10 mouse cellular contexts compared by ENCODE assay signal in genomic region chr6:87254756-87255155, GRCm38 (mm10).
DNase-seq lines count a peak whose midpoint lies in the region; ATAC-seq and TF ChIP-seq lines count a peak whose summit lies in the region.
"Had no signal": no experiment of that assay in that cellular context is flagged by ENCODE, and none has a peak within 500 bp of the region (broad histone marks: within the 10 kb centered on the region; RNA-seq: fewer than 3 reads in every experiment).

No protein-coding gene starts in this region.

- H3K27ac ChIP-seq in ES-E14 (ENCODE audit: insufficient read depth, low read depth, low read length, poor library complexity, severe bottlenecking): no peak overlapping the region
- H3K27ac ChIP-seq in intestine, postnatal 0 days (ENCODE audit: low read depth, low read length): no peak overlapping the region
- H3K27ac ChIP-seq: hindbrain, embryonic 14.5 days; liver, embryonic 14.5 days had no signal

- DNase-seq in heart, postnatal 10 days: peak; percentile 22 to 24
- DNase-seq in heart, postnatal 25 days (ENCODE audit: low spot score): no peak
- peak; percentile 20 for DNase-seq in 3134 (ENCODE audit: extremely low read depth, insufficient read length, low spot score)
- DNase-seq in ES-E14 (ENCODE audit: low read depth, low spot score): peak; percentile 31
- no peak for DNase-seq in ovary, adult 18-20 months (ENCODE audit: low spot score)
- DNase-seq in right cerebral cortex, postnatal 4 days: no peak

- H3K36me3 ChIP-seq in ES-E14 (ENCODE audit: control insufficient read depth, insufficient read depth, low read length, poor library complexity, severe bottlenecking): no peaks in the 10 kb centered on the region
- no peaks in the 10 kb centered on the region for H3K36me3 ChIP-seq in intestine, postnatal 0 days (ENCODE audit: control insufficient read depth, insufficient read depth)

- H3K9me3 ChIP-seq in ES-E14 (ENCODE audit: control insufficient read depth, insufficient read depth, low read depth, low read length): no peaks in the 10 kb centered on the region
- no peaks in the 10 kb centered on the region for H3K9me3 ChIP-seq in intestine, postnatal 0 days (ENCODE audit: control insufficient read depth)

- no peak overlapping the region for H3K4me3 ChIP-seq in ES-E14 (ENCODE audit: insufficient read depth in 1 of 2, low read depth in 1 of 2, low read length in 2 of 2, poor library complexity in 1 of 2, severe bottlenecking in 1 of 2)
- H3K4me3 ChIP-seq in intestine, postnatal 0 days (ENCODE audit: low read depth, low read length): no peak overlapping the region

- 44% methylated on average over 7 of the region's 7 CpGs for WGBS in intestine, postnatal 0 days

- intact Hi-C loops in heart, postnatal 10 days (cut with DNase I): no loop called here
- intact Hi-C loops in heart, postnatal 25 days (cut with DNase I): no loop called here

- H3K4me1 ChIP-seq in ES-E14 (ENCODE audit: control insufficient read depth in 2 of 2, insufficient read depth in 2 of 2, low read length in 2 of 2, poor library complexity in 1 of 2): peaks cover 0 to 12% of the 10 kb centered on the region in 2 experiments; a peak in 1 of 4 replicates
- no peaks in the 10 kb centered on the region for H3K4me1 ChIP-seq in intestine, postnatal 0 days (replicated peaks; ENCODE audit: control insufficient read depth, insufficient read depth, low read length)

- ATAC-seq in intestine, postnatal 0 days: no peak
- no peak for ATAC-seq in frontal cortex, adult (ENCODE audit: low TSS enrichment)

- no peaks in the 10 kb centered on the region for H3K27me3 ChIP-seq in intestine, postnatal 0 days (replicated peaks; ENCODE audit: control insufficient read depth, insufficient read depth, low read length)

- in situ Hi-C loops in ES-E14 (cut with MboI; ENCODE audit: low sequenced_read_pairs in 2 of 2, unreplicated experiment in 2 of 2): no loop called here

- H3K4me2 ChIP-seq in intestine, postnatal 0 days (replicated peaks; ENCODE audit: low read depth): no peak overlapping the region
- H3K4me2 ChIP-seq: hindbrain, embryonic 14.5 days had no signal

- no peak overlapping the region for H3K9ac ChIP-seq in ES-E14 (ENCODE audit: insufficient read depth, low read depth, low read length, poor library complexity, severe bottlenecking)
- no peak overlapping the region for H3K9ac ChIP-seq in intestine, postnatal 0 days (ENCODE audit: low read depth, low read length)
- H3K9ac ChIP-seq: hindbrain, embryonic 14.5 days; liver, embryonic 14.5 days had no signal

- peak; percentile 56 for TF ChIP-seq CTCF in intestine, postnatal 0 days (IDR thresholded peaks at IDR 0.05; ENCODE audit: low read depth)

TF ChIP-seq in ES-E14, 5 proteins besides CTCF, POLR2A, EP300 and RAD21:
- TF ChIP-seq ZC3H11A (IDR thresholded peaks at IDR 0.05; ENCODE audit: borderline replicate concordance, low read depth, low read length) (no peak), MAFK (IDR thresholded peaks at IDR 0.05; ENCODE audit: insufficient read depth, low read depth, low read length) (no peak), ZNF384 (IDR thresholded peaks at IDR 0.05; ENCODE audit: low read depth, low read length) (no peak), CHD2 (IDR thresholded peaks at IDR 0.05; ENCODE audit: low read depth, low read length) (no peak)
TF ChIP-seq in ES-E14: peak in this region for 0.

Comparison
In these comparisons a context has a peak if more than half of its experiments do, and no peak if none do; other contexts are left out.
1. DNase-seq: peak in heart, postnatal 10 days (2 of 2), 3134 (single experiment) and ES-E14 (single experiment); none in heart, postnatal 25 days (single experiment), ovary, adult 18-20 months (single experiment) and right cerebral cortex, postnatal 4 days (single experiment).